Mouse (Mus musculus) heart, adult 2 months (tissue): ENCODE measurements at regions not wholly inside any gene's neighbourhood (a gene's known extent, or its start where the extent isn't known, plus 50 kb on each side); places are given as distances from the start of the nearest gene placed in this dataset.

Experiments used
- CTCF ChIP-seq: fragments of 200-600 bp; IDR thresholded peaks from 2 replicates; pipeline ENCODE4 v1.8.1; 2022; ENCODE audit warnings: antibody characterized with exemption, mild to moderate bottlenecking, moderate library complexity
- EP300 ChIP-seq: fragments of 200-500 bp; IDR thresholded peaks from 2 replicates; pipeline ENCODE4 v1.6.1; 2011; ENCODE audit warnings: low read depth, low read length, control low read depth; ENCODE audit not compliant: insufficient read depth
- POLR2A ChIP-seq: fragments of 200-500 bp; IDR thresholded peaks from 2 replicates; pipeline ENCODE4 v1.6.1; 2011; ENCODE audit warnings: mild to moderate bottlenecking, low read depth, low read length, control low read depth; ENCODE audit not compliant: insufficient read depth

GRCm38 (mm10) chr13:70412788-70413187, 224.6 kb downstream of the Ice1 start:
- no peak for TF ChIP-seq EP300
- no peak for TF ChIP-seq CTCF
- TF ChIP-seq POLR2A = no peak
